Mouse (Mus musculus) CH12.LX (cell line): Measurements from ENCODE around the gene 1600014C23Rik. TPM values are rescaled to one million over a fixed set of nuclear protein-coding genes. Genes with fewer than 3 reads are reported as not detected.

ENCODE experiments used
- DNase-seq: peaks from one replicate; pipeline ENCODE4 v3.0.0-alpha.2; 2013; ENCODE audit errors: extremely low read depth
- H3K27ac ChIP-seq: 2 replicates; pipeline ENCODE4 v1.5.1; 2012; ENCODE audit warnings: low read depth, mild to moderate bottlenecking, control low read depth, moderate library complexity; ENCODE audit not compliant: insufficient read depth
- H3K27me3 ChIP-seq: replicated peaks from 2 replicates; pipeline ENCODE3; 2012; ENCODE audit warnings: inconsistent platforms
- H3K36me3 ChIP-seq, 2 experiments: replicated peaks in 1 of 2; 2 replicates each; pipeline versions ENCODE3 to v1.6.1; 2012; ENCODE audit warnings: inconsistent platforms in 1 of 2, low read length in 1 of 2, mild to moderate bottlenecking in 1 of 2, mixed read lengths in 1 of 2, moderate library complexity in 1 of 2; ENCODE audit not compliant: control insufficient read depth in 1 of 2, insufficient read depth in 1 of 2
- H3K4me1 ChIP-seq, 2 experiments: 2 replicates each; pipeline ENCODE4 v1.6.1; 2012; ENCODE audit warnings: inconsistent platforms in 1 of 2, moderate library complexity in 1 of 2; ENCODE audit not compliant: insufficient read depth in 2 of 2, control insufficient read depth in 1 of 2
- H3K4me2 ChIP-seq: 2 replicates; pipeline ENCODE4 v1.6.1; 2012; ENCODE audit warnings: low read depth, mild to moderate bottlenecking, control low read depth; ENCODE audit not compliant: poor library complexity, insufficient read depth, severe bottlenecking
- H3K4me3 ChIP-seq, 3 experiments: fragments of 150-350 bp in 1 of 3; sonication (generic) in 1 of 3; replicated peaks in 1 of 3; 2 replicates each; pipeline versions ENCODE3 to v1.5.1; 2011 to 2012; ENCODE audit warnings: low read depth in 2 of 3, low read length in 2 of 3, mild to moderate bottlenecking in 2 of 3, moderate library complexity in 2 of 3, control low read depth in 1 of 3, improper control_type of control experiment in 1 of 3, inconsistent platforms in 1 of 3, mixed read lengths in 1 of 3; ENCODE audit not compliant: poor library complexity in 1 of 3
- H3K79me2 ChIP-seq: replicated peaks from 2 replicates; pipeline ENCODE4 v1.6.1; 2012; ENCODE audit warnings: mild to moderate bottlenecking, moderate library complexity; ENCODE audit not compliant: control insufficient read depth, poor library complexity, insufficient read depth, severe bottlenecking; ENCODE audit errors: extremely low read depth
- H3K9ac ChIP-seq: 2 replicates; pipeline ENCODE4 v1.6.1; 2012; ENCODE audit warnings: low read depth, mild to moderate bottlenecking, control low read depth, moderate library complexity; ENCODE audit not compliant: insufficient read depth
- H3K9me3 ChIP-seq: replicated peaks from 2 replicates; pipeline ENCODE3; 2012; ENCODE audit warnings: low read length, inconsistent platforms, mixed read lengths
- BHLHE40 ChIP-seq: IDR thresholded peaks from 2 replicates; pipeline ENCODE4 v1.6.1; 2011; ENCODE audit warnings: mild to moderate bottlenecking, low read depth, low read length, improper control_type of control experiment
- E2F4 ChIP-seq: IDR thresholded peaks from 2 replicates; pipeline ENCODE4 v1.6.1; 2011; ENCODE audit warnings: low read depth, low read length, improper control_type of control experiment; ENCODE audit not compliant: insufficient replicate concordance
- ELF1 ChIP-seq: IDR thresholded peaks from 2 replicates; pipeline ENCODE4 v1.6.1; 2014; ENCODE audit warnings: low read depth, mild to moderate bottlenecking, inconsistent platforms, low read length, improper control_type of control experiment
- EP300 ChIP-seq: IDR thresholded peaks from 2 replicates; pipeline ENCODE4 v1.6.1; 2011; ENCODE audit warnings: low read length, improper control_type of control experiment
- ETS1 ChIP-seq: conservative IDR thresholded peaks from 2 replicates; pipeline ENCODE4 v1.6.1; 2012; ENCODE audit warnings: low read depth, mild to moderate bottlenecking, inconsistent platforms, low read length, improper control_type of control experiment, moderate library complexity
- IRF4 ChIP-seq: IDR thresholded peaks from 2 replicates; pipeline ENCODE4 v1.6.1; 2014; ENCODE audit warnings: low read depth, mild to moderate bottlenecking, inconsistent platforms, low read length, improper control_type of control experiment
- JUN ChIP-seq: IDR thresholded peaks from 2 replicates; pipeline ENCODE4 v1.6.1; 2011; ENCODE audit warnings: low read depth, mild to moderate bottlenecking, low read length, improper control_type of control experiment, moderate library complexity; ENCODE audit not compliant: insufficient read depth
- JUND ChIP-seq: conservative IDR thresholded peaks from 2 replicates; pipeline ENCODE4 v1.6.1; 2011; ENCODE audit warnings: low read depth, low read length, improper control_type of control experiment
- MAX ChIP-seq: IDR thresholded peaks from 2 replicates; pipeline ENCODE4 v1.6.1; 2011; ENCODE audit warnings: low read length, improper control_type of control experiment
- MAZ ChIP-seq: IDR thresholded peaks from 2 replicates; pipeline ENCODE4 v1.6.1; 2012; ENCODE audit warnings: low read depth, mild to moderate bottlenecking, inconsistent platforms, low read length, improper control_type of control experiment, moderate library complexity
- MEF2A ChIP-seq: IDR thresholded peaks from 2 replicates; pipeline ENCODE4 v1.6.1; 2014; ENCODE audit warnings: low read depth, mild to moderate bottlenecking, inconsistent platforms, low read length, improper control_type of control experiment, borderline replicate concordance
- MXI1 ChIP-seq: IDR thresholded peaks from 2 replicates; pipeline ENCODE4 v1.6.1; 2011; ENCODE audit warnings: mild to moderate bottlenecking, low read depth, low read length, improper control_type of control experiment
- NELFE ChIP-seq: IDR thresholded peaks from 2 replicates; pipeline ENCODE4 v1.6.1; 2011; ENCODE audit warnings: low read depth, low read length, improper control_type of control experiment
- POLR2A ChIP-seq: IDR thresholded peaks from 2 replicates; pipeline ENCODE4 v1.6.1; 2011; ENCODE audit warnings: low read depth, mild to moderate bottlenecking, improper control_type of control experiment, low read length
- POLR2AphosphoS2 ChIP-seq: IDR thresholded peaks from 2 replicates; pipeline ENCODE4 v1.6.1; 2011; ENCODE audit warnings: low read depth, low read length, improper control_type of control experiment
- RAD21 ChIP-seq: IDR thresholded peaks from 2 replicates; pipeline ENCODE4 v1.6.1; 2011; ENCODE audit warnings: low read depth, mild to moderate bottlenecking, low read length, improper control_type of control experiment, moderate library complexity
- RCOR1 ChIP-seq: conservative IDR thresholded peaks from 2 replicates; pipeline ENCODE4 v1.6.1; 2012; ENCODE audit warnings: low read depth, mild to moderate bottlenecking, inconsistent platforms, low read length, improper control_type of control experiment
- SIN3A ChIP-seq: IDR thresholded peaks from 2 replicates; pipeline ENCODE4 v1.6.1; 2012; ENCODE audit warnings: low read length, improper control_type of control experiment, inconsistent platforms
- TBP ChIP-seq: conservative IDR thresholded peaks from 2 replicates; pipeline ENCODE4 v1.6.1; 2011; ENCODE audit warnings: low read depth, low read length, improper control_type of control experiment
- TCF12 ChIP-seq: IDR thresholded peaks from 2 replicates; pipeline ENCODE4 v1.6.1; 2014; ENCODE audit warnings: low read depth, mild to moderate bottlenecking, inconsistent platforms, low read length, improper control_type of control experiment
- ZC3H11A ChIP-seq: IDR thresholded peaks from 2 replicates; pipeline ENCODE4 v1.6.1; 2012; ENCODE audit warnings: low read depth, mild to moderate bottlenecking, inconsistent platforms, low read length, improper control_type of control experiment
- ZMIZ1 ChIP-seq: IDR thresholded peaks from 2 replicates; pipeline ENCODE4 v1.6.1; 2012; ENCODE audit warnings: low read depth, mild to moderate bottlenecking, inconsistent platforms, low read length, improper control_type of control experiment
- dilution Hi-C: fragments of 300-500 bp; cut with MboI; formaldehyde crosslinking; loops from 2 replicates; pipeline ENCODE4 v1.14.3; 2020; ENCODE audit warnings: low sequenced_read_pairs; ENCODE audit not compliant: extremely low pct_unique_long_range_greater_than_20kb, extremely low pct_ligation_motif_present
- in situ Hi-C: fragments of 300-500 bp; cut with MboI; formaldehyde crosslinking; loops from 3 replicates; pipeline ENCODE4 v1.14.3; 2019; ENCODE audit warnings: low sequenced_read_pairs, low pct_ligation_motif_present, low pct_unique_long_range_greater_than_20kb, mixed read lengths
- polyA plus RNA-seq: library from polyadenylated mRNA; unstranded; fragments of >175 nt; gene quantifications from 2 replicates; pipeline ENCODE4 v1.2.1, GENCODE M21; 2012; ENCODE audit warnings: low read depth; ENCODE audit not compliant: insufficient read length
- total RNA-seq, 2 experiments: library from RNA; depleted of rRNA; stranded (reverse); fragments of 300-350 nt in 1 of 2; fragments of >200 nt in 1 of 2; gene quantifications; 2 replicates each; pipeline ENCODE4 v1.2.3; 2012 to 2014

The 1600014C23Rik gene
- total and polyA plus RNA-seq, 3 experiments = 0.38 TPM; not detected in 2

- Histone ChIP-seq H3K9me3 (no peaks in the 10 kb centered on the region), H3K27ac (no peak overlapping the region), H3K4me2 (no peak overlapping the region), H3K36me3 (peaks cover 0 to 14% of the 10 kb centered on the region in 2 experiments), H3K4me1 (peaks cover 5 to 31% of the 10 kb centered on the region in 2 experiments), H3K9ac (no peak overlapping the region), H3K27me3 (no peaks in the 10 kb centered on the region), H3K4me3 (no peak overlapping the region), H3K79me2 (no peaks in the 10 kb centered on the region)
- DNase-seq = peak; percentile 69
- dilution Hi-C loops = no loop called here
- TF ChIP-seq JUND = no peak
- TF ChIP-seq ETS1 = peak; percentile 60
- TF ChIP-seq MEF2A = peak; percentile 21; the same call in 1 of the 2 replicates
- TF ChIP-seq IRF4 = 0 out of 2 replicates have a peak, but pooled peaks have one; percentile 17
- peak; percentile 22; the same call in 1 of the 2 replicates for TF ChIP-seq EP300
- TF ChIP-seq E2F4 = no peak
- no peak for TF ChIP-seq NELFE
- in situ Hi-C loops = no loop called here
Measured at GRCm38 (mm10) chr17:45703187-45703586, 30.5 kb downstream of the 1600014C23Rik start.

GRCm38 (mm10) chr17:45702254-45702653, 31.4 kb downstream of the 1600014C23Rik start:
- Histone ChIP-seq H3K9ac (no peak overlapping the region), H3K79me2 (no peaks in the 10 kb centered on the region), H3K27ac (no peak overlapping the region), H3K9me3 (no peaks in the 10 kb centered on the region), H3K4me2 (no peak overlapping the region), H3K27me3 (no peaks in the 10 kb centered on the region), H3K4me1 (peaks cover 5 to 27% of the 10 kb centered on the region in 2 experiments), H3K36me3 (peaks cover 0 to 22% of the 10 kb centered on the region in 2 experiments), H3K4me3 (no peak overlapping the region)
- TF ChIP-seq POLR2A = no peak
- TF ChIP-seq MEF2A = no peak
- TF ChIP-seq ZC3H11A = no peak
- no peak for TF ChIP-seq NELFE
- TF ChIP-seq MAX = no peak
- TF ChIP-seq E2F4 = no peak
- TF ChIP-seq BHLHE40 = no peak
- no peak for TF ChIP-seq TCF12
- TF ChIP-seq POLR2AphosphoS2 = no peak
- no peak for TF ChIP-seq ELF1
- no peak for TF ChIP-seq TBP
- no peak for TF ChIP-seq JUN
- TF ChIP-seq SIN3A = no peak
- no peak for TF ChIP-seq ZMIZ1
- TF ChIP-seq MAZ = no peak
- TF ChIP-seq MXI1 = no peak
- TF ChIP-seq RAD21 = no peak
- TF ChIP-seq RCOR1 = no peak
- DNase-seq = no peak
- dilution Hi-C loops = no loop called here
- in situ Hi-C loops = no loop called here
